Mouse (Mus musculus): ENCODE results near the gene Parp9. TPM values are rescaled to one million over a fixed set of nuclear protein-coding genes. Genes with fewer than 3 reads are reported as not detected.

The Parp9 gene
- total RNA-seq, 1 experiment: 4.8 TPM

GRCm38 (mm10) chr16:35911449-35911848, 26.8 kb upstream of the Parp9 start:
- in situ Hi-C loops (cut with MboI; ENCODE audit: low sequenced_read_pairs in 2 of 2, unreplicated experiment in 2 of 2): no loop called here
- Histone ChIP-seq H3K27ac (ENCODE audit: insufficient read depth, low read depth, low read length, poor library complexity, severe bottlenecking) (no peak overlapping the region), H3K9me3 (ENCODE audit: control insufficient read depth, insufficient read depth, low read depth, low read length) (no peaks in the 10 kb centered on the region), H3K9ac (ENCODE audit: insufficient read depth, low read depth, low read length, poor library complexity, severe bottlenecking) (no peak overlapping the region), H3K4me3 (ENCODE audit: insufficient read depth in 1 of 2, low read depth in 1 of 2, low read length in 2 of 2, poor library complexity in 1 of 2, severe bottlenecking in 1 of 2) (no peak overlapping the region), H3K4me1 (ENCODE audit: control insufficient read depth in 2 of 2, insufficient read depth in 2 of 2, low read length in 2 of 2, poor library complexity in 1 of 2) (0 out of 4 replicates have a peak, but pooled peaks cover 0 to 4% of the 10 kb centered on the region in 2 experiments), H3K36me3 (ENCODE audit: control insufficient read depth, insufficient read depth, low read length, poor library complexity, severe bottlenecking) (no peaks in the 10 kb centered on the region)
- no peak for DNase-seq (ENCODE audit: low read depth, low spot score)
- TF ChIP-seq ZNF384 (IDR thresholded peaks at IDR 0.05; ENCODE audit: low read depth, low read length) (no peak), HCFC1 (IDR thresholded peaks at IDR 0.05; ENCODE audit: borderline replicate concordance, insufficient read depth, low read length) (no peak), ZC3H11A (IDR thresholded peaks at IDR 0.05; ENCODE audit: borderline replicate concordance, low read depth, low read length) (no peak), CHD2 (IDR thresholded peaks at IDR 0.05; ENCODE audit: low read depth, low read length) (no peak), MAFK (IDR thresholded peaks at IDR 0.05; ENCODE audit: insufficient read depth, low read depth, low read length) (no peak)

GRCm38 (mm10) chr16:35913526-35913925, 24.7 kb upstream of the Parp9 start:
- in situ Hi-C loops (cut with MboI; ENCODE audit: low sequenced_read_pairs in 2 of 2, unreplicated experiment in 2 of 2): no loop called here
- TF ChIP-seq MAFK (IDR thresholded peaks at IDR 0.05; ENCODE audit: insufficient read depth, low read depth, low read length) (no peak), ZC3H11A (IDR thresholded peaks at IDR 0.05; ENCODE audit: borderline replicate concordance, low read depth, low read length) (peak; percentile 67; the same call in 1 of the 2 replicates)
- Histone ChIP-seq H3K4me1 (ENCODE audit: control insufficient read depth in 2 of 2, insufficient read depth in 2 of 2, low read length in 2 of 2, poor library complexity in 1 of 2) (0 out of 4 replicates have a peak, but pooled peaks cover 0 to 4% of the 10 kb centered on the region in 2 experiments), H3K27ac (ENCODE audit: insufficient read depth, low read depth, low read length, poor library complexity, severe bottlenecking) (no peak overlapping the region), H3K9ac (ENCODE audit: insufficient read depth, low read depth, low read length, poor library complexity, severe bottlenecking) (no peak overlapping the region), H3K4me3 (ENCODE audit: insufficient read depth in 1 of 2, low read depth in 1 of 2, low read length in 2 of 2, poor library complexity in 1 of 2, severe bottlenecking in 1 of 2) (no peak overlapping the region), H3K9me3 (ENCODE audit: control insufficient read depth, insufficient read depth, low read depth, low read length) (no peaks in the 10 kb centered on the region), H3K36me3 (ENCODE audit: control insufficient read depth, insufficient read depth, low read length, poor library complexity, severe bottlenecking) (no peaks in the 10 kb centered on the region)
- DNase-seq (ENCODE audit: low read depth, low spot score): no peak

- H3K36me3 ChIP-seq (ENCODE audit: control insufficient read depth, insufficient read depth, low read length, poor library complexity, severe bottlenecking): no peaks in the 10 kb centered on the region
- no peaks in the 10 kb centered on the region for H3K9me3 ChIP-seq (ENCODE audit: control insufficient read depth, insufficient read depth, low read depth, low read length)
- H3K9ac ChIP-seq (ENCODE audit: insufficient read depth, low read depth, low read length, poor library complexity, severe bottlenecking): no peak overlapping the region
- in situ Hi-C loops (cut with MboI; ENCODE audit: low sequenced_read_pairs in 2 of 2, unreplicated experiment in 2 of 2): no loop called here
- DNase-seq (ENCODE audit: low read depth, low spot score): no peak
- 0 out of 4 replicates have a peak, but pooled peaks cover 0 to 4% of the 10 kb centered on the region in 2 experiments for H3K4me1 ChIP-seq (ENCODE audit: control insufficient read depth in 2 of 2, insufficient read depth in 2 of 2, low read length in 2 of 2, poor library complexity in 1 of 2)
- TF ChIP-seq HCFC1 (IDR thresholded peaks at IDR 0.05; ENCODE audit: borderline replicate concordance, insufficient read depth, low read length) (no peak), ZC3H11A (IDR thresholded peaks at IDR 0.05; ENCODE audit: borderline replicate concordance, low read depth, low read length) (no peak), MAFK (IDR thresholded peaks at IDR 0.05; ENCODE audit: insufficient read depth, low read depth, low read length) (no peak), CHD2 (IDR thresholded peaks at IDR 0.05; ENCODE audit: low read depth, low read length) (no peak), ZNF384 (IDR thresholded peaks at IDR 0.05; ENCODE audit: low read depth, low read length) (no peak)
- H3K27ac ChIP-seq (ENCODE audit: insufficient read depth, low read depth, low read length, poor library complexity, severe bottlenecking): no peak overlapping the region
- H3K4me3 ChIP-seq (ENCODE audit: insufficient read depth in 1 of 2, low read depth in 1 of 2, low read length in 2 of 2, poor library complexity in 1 of 2, severe bottlenecking in 1 of 2): no peak overlapping the region
These were observed 24.0 kb upstream of the Parp9 start for GRCm38 (mm10) chr16:35914301-35914700.

GRCm38 (mm10) chr16:35918721-35919543, 19.3 kb upstream of the Parp9 start:
- TF ChIP-seq ZNF384 (IDR thresholded peaks at IDR 0.05; ENCODE audit: low read depth, low read length): no peak
- TF ChIP-seq MAFK (IDR thresholded peaks at IDR 0.05; ENCODE audit: insufficient read depth, low read depth, low read length): no peak
- no peak for TF ChIP-seq HCFC1 (IDR thresholded peaks at IDR 0.05; ENCODE audit: borderline replicate concordance, insufficient read depth, low read length)
- TF ChIP-seq ZC3H11A (IDR thresholded peaks at IDR 0.05; ENCODE audit: borderline replicate concordance, low read depth, low read length): no peak
- TF ChIP-seq CHD2 (IDR thresholded peaks at IDR 0.05; ENCODE audit: low read depth, low read length): no peak
- Histone ChIP-seq H3K4me3 (ENCODE audit: insufficient read depth in 1 of 2, low read depth in 1 of 2, low read length in 2 of 2, poor library complexity in 1 of 2, severe bottlenecking in 1 of 2) (no peak overlapping the region), H3K36me3 (ENCODE audit: control insufficient read depth, insufficient read depth, low read length, poor library complexity, severe bottlenecking) (no peaks in the 10 kb centered on the region), H3K4me1 (ENCODE audit: control insufficient read depth in 2 of 2, insufficient read depth in 2 of 2, low read length in 2 of 2, poor library complexity in 1 of 2) (0 out of 4 replicates have a peak, but pooled peaks cover 0 to 6% of the 10 kb centered on the region in 2 experiments), H3K9ac (ENCODE audit: insufficient read depth, low read depth, low read length, poor library complexity, severe bottlenecking) (no peak overlapping the region), H3K27ac (ENCODE audit: insufficient read depth, low read depth, low read length, poor library complexity, severe bottlenecking) (no peak overlapping the region), H3K9me3 (ENCODE audit: control insufficient read depth, insufficient read depth, low read depth, low read length) (no peaks in the 10 kb centered on the region)
- DNase-seq (ENCODE audit: low read depth, low spot score): no peak
- in situ Hi-C loops (cut with MboI; ENCODE audit: low sequenced_read_pairs in 2 of 2, unreplicated experiment in 2 of 2): no loop called here
